Mouse (Mus musculus): Measurements from ENCODE around the gene Btbd6. TPM values are rescaled to one million over a fixed set of nuclear protein-coding genes. Genes with fewer than 3 reads are reported as not detected.
A peak's percentile ranks its signal among the peaks of the same experiment; 100 is the strongest.

The Btbd6 gene
- total RNA-seq, 2 experiments from 2014 or later: 16.9 to 28.1 TPM

DNA sequence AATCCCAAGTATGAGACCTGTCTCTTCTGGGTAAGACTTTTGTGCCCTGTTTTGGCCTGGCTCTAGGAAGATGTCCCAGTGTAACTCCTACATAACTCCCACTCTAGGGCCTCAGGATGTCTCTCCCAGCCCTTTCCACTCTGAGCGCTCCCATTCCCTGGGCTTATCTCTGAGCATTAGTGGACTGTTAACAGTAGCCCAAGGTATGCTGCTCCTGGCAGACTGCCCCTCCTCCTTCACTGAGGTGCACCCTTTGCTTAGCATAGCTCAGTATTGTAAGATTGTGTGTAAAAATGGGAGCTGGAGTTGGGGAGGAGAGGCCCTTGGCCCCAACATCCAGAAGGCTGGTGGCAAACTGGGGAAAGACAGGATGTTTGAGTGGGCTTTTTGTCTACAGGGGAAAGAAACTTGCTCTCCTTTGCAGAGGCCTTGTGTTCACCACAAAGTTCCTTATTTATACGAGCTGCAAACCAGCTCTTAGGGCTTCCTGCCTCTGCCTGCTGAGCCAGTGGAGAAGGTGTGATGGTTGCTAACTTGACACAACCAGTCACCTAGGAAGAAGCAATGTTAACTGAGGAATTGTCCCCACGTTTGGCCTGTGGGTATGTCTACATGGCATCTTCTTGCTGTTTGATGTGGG, 23.2 kb upstream of the Btbd6 start:
- no peak for DNase-seq

DNA sequence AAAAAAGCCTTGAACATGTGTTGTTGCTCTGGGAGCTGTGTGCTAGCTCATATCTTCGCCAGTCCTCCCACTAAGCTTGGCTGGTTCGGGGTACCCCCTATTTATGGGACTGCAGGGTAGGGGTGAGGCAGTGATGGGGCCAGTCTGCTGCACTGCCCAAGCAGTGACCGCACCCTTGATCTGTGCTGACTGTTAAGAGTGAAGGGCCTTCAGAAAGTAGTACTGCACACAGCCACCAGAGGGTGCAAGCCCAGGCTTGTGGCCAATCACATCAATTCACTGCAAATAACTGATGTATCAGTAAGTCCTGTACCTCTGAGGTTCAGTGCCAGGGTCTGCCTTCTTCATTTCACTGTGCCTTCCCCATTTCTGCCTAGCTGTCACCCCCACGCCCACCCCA, 20.5 kb upstream of the Btbd6 start:
- DNase-seq: peak; percentile 86

DNA sequence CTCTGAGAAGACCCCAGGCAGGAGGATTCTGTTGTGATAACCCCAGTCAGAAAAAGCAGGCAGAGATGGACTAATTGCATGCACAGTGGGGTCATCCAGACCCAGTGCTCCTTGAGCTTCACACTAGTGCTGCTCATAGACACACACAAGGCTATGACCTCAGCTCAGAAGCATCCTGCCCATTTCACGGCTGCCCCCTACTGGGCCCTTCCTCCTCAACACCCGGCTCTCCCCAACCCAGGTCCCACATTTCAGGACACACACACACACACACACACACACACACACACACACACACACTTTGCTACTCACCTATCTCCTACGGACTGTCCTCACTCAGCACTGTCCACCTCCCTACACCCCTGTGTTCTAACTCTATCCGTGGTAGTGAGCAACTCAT, 18.0 kb upstream of the Btbd6 start:
- peak; percentile 72 for DNase-seq

DNA sequence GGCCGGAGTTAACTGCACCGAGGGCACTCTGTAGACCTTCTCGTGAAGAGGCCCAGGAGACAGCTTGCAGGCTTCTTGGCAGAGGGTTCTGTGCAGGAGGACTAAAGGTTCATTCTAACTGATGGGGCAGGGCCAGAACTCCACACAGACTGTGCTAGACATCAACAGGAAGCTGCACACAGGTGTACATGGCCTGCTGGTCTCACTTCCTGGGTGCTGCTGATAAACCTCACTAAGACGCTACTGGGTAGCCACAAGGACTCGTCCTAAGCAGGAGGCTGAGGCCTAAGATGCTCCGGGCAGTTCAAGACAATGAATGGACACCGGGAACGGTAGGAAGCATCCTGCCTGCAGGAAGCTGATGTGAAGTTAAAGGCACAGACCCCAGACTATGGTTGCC, 16.9 kb upstream of the Btbd6 start:
- DNase-seq: no peak

DNA sequence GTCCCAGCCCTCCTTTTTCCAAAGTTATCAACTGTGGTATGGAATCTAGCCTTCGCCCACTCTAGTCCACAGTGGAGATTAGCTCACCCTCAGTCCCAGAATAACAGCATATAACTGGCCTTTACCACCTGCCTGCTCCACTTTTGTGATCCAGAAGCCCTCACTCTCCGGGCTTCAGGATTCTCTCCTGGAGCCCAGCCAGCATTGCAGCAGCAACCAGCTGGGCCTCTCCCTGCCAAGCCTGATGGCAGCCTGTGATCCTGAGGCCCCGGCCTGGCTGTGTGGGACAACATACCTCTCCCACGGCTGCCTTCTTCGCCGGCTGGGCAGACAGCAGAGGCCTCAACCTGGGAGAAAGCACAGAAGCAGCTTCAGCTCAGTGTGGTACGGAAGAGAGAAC, 14.9 kb upstream of the Btbd6 start:
- DNase-seq: no peak

DNA sequence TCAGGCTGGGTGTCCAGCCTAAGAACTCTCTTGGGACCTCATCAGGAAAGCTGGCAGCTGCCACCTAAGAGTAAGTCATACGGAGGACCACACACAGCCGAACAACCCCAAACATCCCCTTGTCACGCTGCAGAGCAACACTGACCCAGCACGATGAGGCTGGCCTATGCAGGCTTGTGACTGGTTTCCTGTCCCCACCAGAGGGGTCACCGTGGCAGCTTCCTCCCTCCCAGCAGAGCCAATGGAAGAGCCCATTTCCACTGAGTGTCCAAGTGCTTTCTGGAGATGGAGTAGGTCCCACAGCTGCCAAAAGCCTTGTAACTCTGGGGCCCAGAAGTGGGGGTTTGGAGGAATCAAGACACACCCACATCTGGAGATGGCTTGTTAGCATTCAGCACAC, 14.4 kb upstream of the Btbd6 start:
- no peak for DNase-seq

DNA sequence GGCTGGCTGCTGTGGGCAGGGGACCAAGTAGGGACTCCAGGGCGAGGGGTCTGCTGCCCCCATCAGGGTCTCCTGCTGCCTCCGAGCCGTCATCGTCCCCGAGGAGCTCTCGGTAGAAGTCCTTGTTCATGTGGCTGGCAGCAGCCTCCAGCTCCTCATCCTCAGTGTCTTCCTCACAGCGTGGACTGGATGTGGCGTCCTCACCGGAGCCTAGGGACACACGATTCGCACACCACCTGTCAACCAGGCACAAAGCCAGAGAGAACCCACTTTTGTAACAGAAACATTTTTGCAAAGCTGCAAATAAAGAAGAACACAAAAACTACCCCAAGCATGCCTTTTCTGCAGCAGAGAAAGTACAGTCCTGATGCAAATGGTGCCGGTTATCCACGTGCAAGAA, 10.5 kb upstream of the Btbd6 start:
- DNase-seq: no peak

DNA sequence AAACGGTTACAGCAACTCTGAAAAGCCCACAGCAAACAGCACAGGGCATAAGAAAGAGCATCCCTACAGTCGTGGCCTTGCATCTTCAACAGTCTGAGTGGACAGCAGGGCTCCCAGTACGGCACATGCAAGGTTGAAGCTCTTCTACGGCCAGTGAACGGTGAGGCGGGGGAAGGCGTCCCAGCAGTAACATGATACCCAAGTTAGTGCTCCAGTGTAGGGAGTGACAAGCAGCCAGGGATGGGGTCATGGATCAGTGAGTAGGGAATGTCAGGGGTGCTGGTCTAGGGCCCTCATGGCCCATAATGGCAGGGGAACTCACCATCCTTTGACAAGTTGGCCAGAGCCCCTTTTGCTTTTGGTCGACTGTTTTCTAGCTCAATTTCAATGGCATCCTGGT, 7.3 kb upstream of the Btbd6 start:
- no peak for DNase-seq

DNA sequence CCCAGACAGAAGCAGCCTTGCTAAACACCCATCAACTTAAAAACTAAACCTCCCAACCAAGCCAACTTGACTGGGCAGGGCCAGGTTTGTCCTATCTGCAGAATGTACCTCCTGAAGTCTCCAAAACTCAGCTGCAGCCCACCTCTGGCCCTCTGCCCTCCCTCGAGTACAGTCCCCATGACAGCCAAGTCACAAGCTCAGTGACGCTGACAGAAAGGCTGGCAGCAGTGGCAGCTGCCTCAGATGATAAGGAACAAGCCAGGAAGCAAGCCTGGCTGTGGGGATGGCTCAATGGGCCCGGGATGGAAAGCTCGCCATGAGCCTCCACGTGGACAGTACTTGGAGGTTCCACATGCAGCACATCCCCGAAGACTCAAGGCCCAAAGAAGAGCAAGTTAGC, 6.7 kb upstream of the Btbd6 start:
- no peak for DNase-seq

DNA sequence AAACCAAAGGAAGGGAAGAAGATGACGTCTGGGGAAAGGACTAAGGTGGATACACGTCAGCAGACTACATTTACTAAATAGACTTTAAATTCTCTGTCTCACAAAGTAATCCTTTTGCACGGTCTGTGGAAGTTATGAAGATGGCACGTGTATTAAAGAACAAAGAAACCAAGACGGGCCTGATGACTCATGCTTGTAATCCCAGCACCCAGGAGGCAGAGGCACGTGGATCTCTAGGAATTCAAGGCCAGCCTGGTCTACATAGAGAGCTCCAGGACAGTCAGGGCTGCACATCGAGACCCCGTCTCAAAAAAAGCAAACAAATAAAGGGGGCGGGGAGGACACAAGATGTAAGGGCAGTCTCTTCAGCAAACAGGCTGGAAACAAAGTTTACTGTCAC, 1.5 kb upstream of the Btbd6 start:
- no peak for DNase-seq

DNA sequence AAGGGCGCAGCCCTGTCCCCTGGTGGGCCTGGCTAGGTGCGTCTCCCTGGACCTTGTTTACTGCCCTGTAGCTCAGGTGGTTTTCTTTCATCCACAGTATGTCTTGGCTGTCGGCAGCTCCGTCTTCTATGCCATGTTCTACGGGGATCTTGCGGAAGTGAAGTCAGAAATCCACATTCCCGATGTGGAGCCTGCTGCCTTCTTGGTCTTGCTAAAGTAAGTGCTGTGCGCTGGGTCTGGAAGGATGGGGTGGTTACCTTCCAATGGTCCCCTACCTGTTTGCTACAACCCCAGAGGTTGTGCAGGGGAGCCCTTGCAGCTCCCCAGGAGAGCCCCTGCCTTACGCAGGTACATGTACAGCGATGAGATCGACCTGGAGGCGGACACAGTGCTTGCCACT, 874 bp downstream of the Btbd6 start:
- DNase-seq: no peak

DNA sequence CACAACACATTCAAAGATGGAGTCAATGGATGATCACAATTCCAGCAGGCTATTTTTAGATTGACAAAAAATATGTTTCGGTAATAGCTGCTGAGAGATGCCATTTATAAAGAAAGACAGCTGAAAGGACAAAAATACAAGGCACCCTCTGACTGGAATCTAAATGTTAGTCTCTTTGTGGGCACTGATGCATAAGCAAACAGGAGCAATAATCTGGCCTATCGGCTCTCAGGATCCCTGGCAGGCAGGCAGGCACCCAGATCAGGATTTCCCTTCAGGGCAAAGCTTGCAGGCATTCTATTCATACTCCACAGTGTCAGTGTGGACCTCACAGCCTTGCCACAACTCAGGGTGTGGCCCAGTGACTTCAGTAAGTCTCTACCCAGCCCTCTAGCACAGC, 5.7 kb downstream of the Btbd6 start:
- DNase-seq: no peak

DNA sequence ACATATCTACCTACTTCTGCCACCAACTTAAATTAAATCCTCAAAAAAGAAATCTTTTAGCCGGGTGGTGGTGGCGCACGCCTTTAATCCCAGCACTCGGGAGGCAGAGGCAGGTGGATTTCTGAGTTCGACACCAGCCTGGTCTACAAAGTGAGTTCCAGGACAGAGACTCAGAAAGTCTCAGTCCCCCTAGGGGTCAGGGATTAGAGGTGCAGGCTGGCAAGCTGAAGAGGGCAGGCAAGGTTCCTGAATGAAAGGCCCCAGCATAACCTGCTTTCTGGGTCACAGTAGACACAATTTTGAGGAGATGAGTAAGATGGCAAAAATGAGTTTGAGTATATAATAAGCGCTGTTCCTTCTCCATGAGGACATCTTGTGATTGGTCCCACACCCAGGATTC, 9.1 kb downstream of the Btbd6 start:
- no peak for DNase-seq

DNA sequence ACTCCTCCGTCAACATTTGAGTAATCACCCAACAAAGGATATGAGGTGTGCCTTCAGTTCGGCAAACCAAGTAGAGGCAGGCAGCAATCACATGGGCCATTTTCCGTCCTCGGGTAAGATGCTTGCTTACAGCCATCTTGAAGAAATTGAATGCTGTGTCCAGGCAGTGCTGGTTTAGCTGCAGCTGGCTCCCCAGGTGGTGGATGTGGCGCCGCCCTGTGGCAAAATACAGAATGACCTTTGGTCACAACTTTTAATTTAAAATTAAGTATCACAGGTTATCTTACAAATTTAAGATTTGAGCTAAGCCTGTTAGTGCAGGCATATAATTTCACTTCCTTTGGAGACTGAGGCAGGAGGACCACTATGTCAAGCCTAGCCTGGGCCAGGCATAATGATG, 11.6 kb downstream of the Btbd6 start:
- DNase-seq: peak; percentile 68

DNA sequence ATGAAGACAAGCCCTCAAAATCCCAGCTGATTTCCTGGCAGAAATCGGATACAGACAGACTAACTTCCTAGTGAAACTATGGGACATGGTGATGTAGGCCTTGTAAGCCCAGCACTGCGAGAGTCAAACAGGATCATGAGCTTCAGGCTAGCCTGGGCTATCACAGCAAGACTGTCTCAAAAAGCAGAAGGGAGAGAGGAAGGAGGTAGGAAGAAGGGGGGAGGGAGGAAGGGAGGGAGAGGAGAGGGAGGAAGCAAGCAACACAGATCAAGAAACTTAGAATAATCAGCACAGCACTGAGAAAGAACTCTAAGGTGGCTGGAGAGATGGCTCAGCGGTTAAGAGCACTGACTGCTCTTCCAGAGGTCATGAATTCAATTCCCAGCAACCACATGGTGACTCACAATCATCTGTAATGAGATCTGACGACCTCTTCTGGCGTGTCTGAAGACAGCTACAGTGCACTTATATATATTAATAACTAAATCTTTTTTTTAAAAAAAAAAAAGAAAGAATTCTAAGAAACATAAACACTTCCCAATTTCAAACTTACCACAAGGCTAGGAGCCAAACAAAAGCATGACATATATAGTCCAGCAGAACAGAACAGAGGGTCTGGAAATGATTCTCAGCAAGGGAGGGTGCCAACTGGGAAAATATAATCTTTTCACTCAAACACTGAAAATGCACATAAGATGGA, 14.6 kb downstream of the Btbd6 start:
- no peak for DNase-seq

DNA sequence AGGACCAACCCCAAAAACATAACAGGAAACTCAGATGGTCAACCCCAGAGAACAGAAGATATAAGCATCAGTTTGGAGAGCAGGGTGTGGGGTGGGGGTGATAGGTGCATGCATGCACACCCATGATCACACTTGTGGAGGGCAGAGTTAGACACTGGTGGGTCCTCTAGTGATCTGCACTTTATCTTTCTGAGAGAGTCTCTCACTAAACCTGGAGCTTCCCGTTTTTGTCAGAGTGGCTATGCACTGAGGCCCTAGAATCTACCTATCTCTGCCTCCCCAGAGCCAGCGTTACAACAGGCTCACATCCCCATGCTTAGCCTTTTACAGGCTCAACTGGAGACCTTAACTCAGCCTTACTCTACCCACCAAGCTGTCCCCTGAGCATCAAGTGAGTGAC, 15.2 kb downstream of the Btbd6 start:
- no peak for DNase-seq

DNA sequence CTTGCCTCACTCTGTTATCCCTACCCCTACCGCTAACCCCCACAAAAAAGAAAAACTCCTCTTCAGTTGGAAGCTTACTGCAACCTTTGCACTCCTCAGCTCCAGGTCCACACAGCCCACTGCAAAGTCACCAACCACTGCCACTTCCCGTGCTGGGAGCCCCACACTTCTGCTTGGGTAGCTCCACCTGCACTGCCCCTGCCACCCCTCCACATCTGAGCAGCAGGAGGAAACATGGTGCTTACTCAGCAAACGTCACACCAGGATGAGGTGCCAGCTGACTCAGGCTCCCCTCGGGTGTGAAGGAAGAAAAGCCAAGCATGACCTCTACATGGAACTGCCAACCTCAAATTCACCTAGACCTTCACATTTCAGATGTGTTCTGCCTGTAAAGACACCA, 17.9 kb downstream of the Btbd6 start:
- no peak for DNase-seq

DNA sequence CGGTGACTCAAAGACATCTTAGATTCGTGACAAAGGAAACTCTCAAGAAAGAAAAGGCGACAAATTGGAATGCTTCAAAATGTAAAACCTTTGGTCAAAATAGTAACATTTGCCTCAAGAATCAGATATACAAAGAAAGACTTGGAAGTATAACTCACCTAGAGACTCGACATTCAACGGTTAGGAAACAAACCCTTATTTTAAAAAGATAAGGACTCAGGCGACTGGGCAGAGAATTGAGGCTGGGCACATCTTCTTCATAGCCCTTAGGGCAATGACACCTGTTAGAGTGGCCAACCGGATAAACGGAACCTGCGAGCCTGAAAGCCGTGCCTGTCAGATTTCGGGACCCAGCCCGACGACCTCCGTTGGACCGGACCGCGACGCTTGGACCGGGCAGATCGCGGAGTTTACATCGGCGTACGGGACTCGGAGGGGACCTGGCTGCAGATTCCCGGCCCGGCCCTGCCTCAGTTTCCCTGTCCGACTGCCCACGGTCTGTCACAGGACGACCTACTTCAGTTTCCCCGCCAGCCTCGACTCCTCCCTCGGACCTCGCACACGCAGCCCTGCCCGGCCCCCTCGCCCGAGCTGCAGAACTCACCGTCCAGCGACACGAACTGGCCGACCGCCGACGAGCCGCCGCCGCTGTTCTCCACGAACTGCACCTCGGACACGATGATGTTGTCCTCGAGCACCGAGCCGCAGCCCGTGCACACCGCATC, 23.4 kb downstream of the Btbd6 start:
- no peak for DNase-seq

DNA sequence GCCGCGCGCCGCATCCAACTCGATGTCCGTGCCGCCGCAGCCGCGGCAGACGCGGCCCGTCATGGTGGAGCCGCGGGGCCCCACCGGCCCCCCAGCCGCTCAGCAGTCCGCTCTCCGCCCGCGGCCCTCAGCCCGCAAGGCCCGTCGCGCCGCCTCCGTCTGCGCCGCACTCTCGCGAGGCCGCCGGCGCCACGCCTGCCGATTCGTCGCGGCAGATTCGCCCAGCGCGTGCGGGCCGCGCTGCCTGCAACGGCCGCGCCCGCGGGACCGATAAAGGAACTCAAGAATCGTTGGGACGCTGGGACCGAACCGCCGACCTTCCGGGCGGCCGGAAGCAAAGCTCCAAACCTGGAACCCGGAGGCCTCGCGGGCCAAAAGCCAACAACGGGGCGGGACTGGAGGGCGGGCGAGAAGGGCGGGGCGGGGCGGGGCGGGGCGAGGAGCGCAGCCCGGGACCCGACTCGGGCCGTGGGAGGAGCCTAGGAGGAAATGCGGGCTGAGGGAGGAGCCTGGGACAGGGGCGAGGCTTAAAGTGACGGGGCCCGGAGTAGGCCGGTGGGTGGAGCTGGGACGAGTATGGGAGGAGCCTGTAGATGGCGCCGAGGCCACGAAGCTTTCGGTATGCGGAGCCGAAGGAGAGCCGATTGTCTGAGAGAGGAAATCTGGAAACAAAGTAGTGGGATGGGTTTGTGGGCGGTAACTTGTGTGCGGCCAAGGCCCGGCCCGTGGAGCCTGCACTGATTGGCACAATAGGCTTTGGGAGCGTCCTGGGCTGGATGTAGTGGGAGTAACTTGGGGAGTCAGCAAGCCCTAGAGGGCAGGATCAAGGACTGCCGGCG, 24.2 kb downstream of the Btbd6 start, which contains the start of gene Brf1:
Gene Brf1, minus strand, starts transcription at position 411 of the 839 bp plus-strand sequence.
- peak; percentile 97 for DNase-seq

DNA sequence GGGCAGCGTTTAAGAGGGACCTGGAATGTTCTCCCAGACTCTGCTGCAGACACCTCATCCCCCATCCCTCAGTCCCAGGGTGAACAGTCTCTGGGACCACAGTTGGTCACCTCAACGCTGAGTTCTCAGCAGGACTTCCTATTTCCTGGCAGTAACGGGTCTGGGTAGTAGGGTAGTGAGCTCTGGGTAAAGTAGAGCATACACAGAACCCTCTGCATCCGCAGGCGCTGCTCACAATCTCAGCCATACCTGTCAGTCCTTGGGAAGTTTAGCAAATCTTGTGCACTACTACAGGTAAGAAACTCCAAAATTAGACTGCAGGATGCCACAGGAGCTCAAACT, 24.8 kb downstream of the Btbd6 start:
- DNase-seq: no peak

DNA sequence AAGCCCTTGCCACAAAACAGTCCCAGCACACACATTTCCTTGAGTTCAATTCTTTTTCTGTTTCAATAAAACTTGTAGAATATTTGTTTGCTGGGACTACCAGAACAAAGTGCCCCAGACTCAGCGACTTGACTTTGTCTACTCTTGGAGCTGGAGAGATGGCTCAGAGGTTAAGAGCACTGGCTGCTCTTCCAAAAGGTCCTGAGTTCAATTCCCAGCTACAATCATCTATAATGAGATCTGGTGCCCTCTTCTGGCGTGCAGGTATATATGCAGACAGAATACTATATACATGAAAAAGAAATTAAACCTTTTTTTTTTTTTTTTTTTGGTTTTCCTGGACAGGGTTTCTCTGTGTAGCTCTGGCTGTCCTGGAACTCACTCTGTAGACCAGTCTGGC, 26.4 kb downstream of the Btbd6 start:
- DNase-seq: no peak

DNA sequence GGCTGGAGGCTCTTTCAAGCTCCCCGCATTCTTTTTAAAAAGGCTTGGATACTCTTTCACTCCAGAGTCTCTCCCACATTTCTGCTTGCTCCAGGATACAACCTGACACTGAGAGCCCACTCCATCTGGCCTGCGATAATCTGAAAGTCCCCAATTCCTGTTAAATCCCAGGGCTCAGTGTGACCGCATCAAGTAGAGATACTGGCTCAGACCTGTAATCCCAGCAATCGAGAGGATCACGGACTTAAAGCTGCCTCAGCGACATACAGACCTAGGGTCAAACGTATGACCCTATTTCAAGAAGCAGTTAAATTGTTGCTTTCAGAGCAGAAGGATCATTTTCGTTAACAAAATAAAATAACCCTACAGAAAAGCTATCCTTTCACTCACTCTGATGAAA, 27.7 kb downstream of the Btbd6 start:
- no peak for DNase-seq

DNA sequence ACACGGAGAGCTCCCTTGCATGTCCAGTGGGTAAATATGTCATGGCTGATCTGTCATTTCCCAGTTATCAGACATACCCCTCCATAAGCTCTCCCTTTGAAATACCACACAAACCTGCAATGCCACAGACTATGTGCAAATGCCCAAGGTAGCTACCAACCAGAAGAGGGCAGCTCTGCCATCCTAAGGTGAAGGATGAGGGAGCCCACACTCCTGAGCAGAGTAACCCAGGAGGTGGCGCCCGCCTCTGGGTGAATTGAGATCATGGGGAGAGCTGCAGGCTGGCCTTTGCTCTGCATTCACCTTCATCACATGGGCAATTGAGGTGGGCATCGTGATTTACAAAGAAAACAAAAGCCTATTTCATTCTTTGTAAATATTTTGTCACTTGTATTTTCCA, 28.7 kb downstream of the Btbd6 start:
- peak; percentile 78 for DNase-seq

All from adrenal gland, postnatal 10 days (tissue).